Mouse (Mus musculus) layer of hippocampus, adult 11-12 months (tissue): ENCODE results near the gene Cadm4.

Source experiments
- DNase-seq: peaks from one replicate; pipeline ENCODE4 v3.0.0; 2022; ENCODE audit warnings: low spot score

The Cadm4 gene

GRCm38 (mm10) chr7:24533031-24533571 lies 51.3 kb downstream of the Cadm4 start:
- DNase-seq = no peak

- no peak for DNase-seq
Observed at GRCm38 (mm10) chr7:24533806-24534205, 52.0 kb downstream of the Cadm4 start.

- DNase-seq = no peak
Observed at GRCm38 (mm10) chr7:24534301-24534700, 52.5 kb downstream of the Cadm4 start.

- DNase-seq = no peak
Observed at GRCm38 (mm10) chr7:24537081-24537480, 55.3 kb downstream of the Cadm4 start.

GRCm38 (mm10) chr7:24537591-24537990 lies 55.8 kb downstream of the Cadm4 start:
- DNase-seq = no peak

- DNase-seq = no peak
Observed at GRCm38 (mm10) chr7:24538154-24538553, 56.3 kb downstream of the Cadm4 start.

- no peak for DNase-seq
Observed at GRCm38 (mm10) chr7:24538701-24539100, 56.9 kb downstream of the Cadm4 start.

GRCm38 (mm10) chr7:24539686-24540085 lies 57.9 kb downstream of the Cadm4 start:
- no peak for DNase-seq

GRCm38 (mm10) chr7:24544506-24544905 lies 62.7 kb downstream of the Cadm4 start:
- no peak for DNase-seq

- peak; percentile 24 for DNase-seq
Observed at GRCm38 (mm10) chr7:24546068-24546614, 64.3 kb downstream of the Cadm4 start, which contains the start of the genes Pinlyp and Xrcc1. Pinlyp (minus strand) TSS chr7:24546118. Xrcc1 (plus strand) TSS chr7:24546289.

GRCm38 (mm10) chr7:24546634-24547389 lies 65.0 kb downstream of the Cadm4 start:
- DNase-seq = peak; percentile 99

- DNase-seq = no peak
Observed at GRCm38 (mm10) chr7:24547534-24548036, 65.8 kb downstream of the Cadm4 start.

GRCm38 (mm10) chr7:24551985-24552759 lies 70.3 kb downstream of the Cadm4 start:
- DNase-seq = no peak
